Mouse (Mus musculus) kidney, adult 2 months (tissue): Measurements from ENCODE around the gene Gm29427.

Experiments
- CTCF ChIP-seq: fragments of 200-500 bp; conservative IDR thresholded peaks from 2 replicates; pipeline ENCODE4 v1.5.1; 2011; ENCODE audit warnings: low read depth, mild to moderate bottlenecking, control low read depth, low read length, moderate library complexity, mixed read lengths; ENCODE audit not compliant: insufficient read depth, insufficient read length
- POLR2A ChIP-seq: fragments of 200-500 bp; IDR thresholded peaks from one replicate; pipeline ENCODE4 v1.6.1; 2011; ENCODE audit warnings: low read depth, low read length, control low read depth

- TF ChIP-seq CTCF (no peak), POLR2A (no peak)
Measured at GRCm38 (mm10) chr1:130717291-130717871, 1.8 kb upstream of the Gm29427 start, which contains the start of gene Yod1.
